Mouse (Mus musculus) liver, embryonic 11.5 days (tissue): ENCODE data around the gene Rasa4. TPM values are rescaled to one million over a fixed set of nuclear protein-coding genes. Genes with fewer than 3 reads are reported as not detected.

Source experiments
- ATAC-seq: fragments of 200-750 bp; cut with Nextera tagmentation; replicated peaks from 2 replicates; pipeline ENCODE4 v1.8.0; 2017; ENCODE audit warnings: moderate number of reproducible peaks, mild to moderate bottlenecking, moderate TSS enrichment, moderate library complexity; ENCODE audit not compliant: low FRiP score
- DNase-seq: peaks from one replicate; pipeline ENCODE4 v3.0.0-alpha.2; 2017; ENCODE audit warnings: low spot score
- H3K27ac ChIP-seq: fragments of 300-500 bp; sonication (generic); 2 replicates; pipeline ENCODE4 v1.5.1; 2014; ENCODE audit warnings: mild to moderate bottlenecking, low read depth, low read length, control low read depth
- H3K27me3 ChIP-seq: fragments of 300-500 bp; sonication (generic); replicated peaks from 2 replicates; pipeline ENCODE4 v1.6.1; 2014; ENCODE audit warnings: low read length, mixed read lengths; ENCODE audit not compliant: control insufficient read depth, insufficient read depth
- H3K36me3 ChIP-seq: fragments of 300-500 bp; sonication (generic); 2 replicates; pipeline ENCODE4 v1.6.1; 2014; ENCODE audit warnings: mild to moderate bottlenecking, low read length, moderate library complexity, mixed read lengths; ENCODE audit not compliant: control insufficient read depth, insufficient read depth
- H3K4me1 ChIP-seq: fragments of 300-500 bp; sonication (generic); replicated peaks from 2 replicates; pipeline ENCODE4 v1.6.1; 2014; ENCODE audit warnings: low read length, mixed read lengths; ENCODE audit not compliant: control insufficient read depth, insufficient read depth
- H3K4me2 ChIP-seq: fragments of 300-500 bp; sonication (generic); 2 replicates; pipeline ENCODE4 v1.6.1; 2014; ENCODE audit warnings: mild to moderate bottlenecking, control low read depth, moderate library complexity
- H3K4me3 ChIP-seq: fragments of 300-500 bp; sonication (generic); 2 replicates; pipeline ENCODE4 v1.5.1; 2014; ENCODE audit warnings: low read depth, low read length, control low read depth
- H3K9ac ChIP-seq: fragments of 300-500 bp; sonication (generic); 2 replicates; pipeline ENCODE4 v1.6.1; 2014; ENCODE audit warnings: low read depth, low read length, control low read depth
- H3K9me3 ChIP-seq: fragments of 300-500 bp; sonication (generic); 2 replicates; pipeline ENCODE4 v1.6.1; 2016; ENCODE audit warnings: low read length, inconsistent platforms, mixed read lengths; ENCODE audit not compliant: control insufficient read depth
- WGBS: fragments of 180-500 bp; shearing (Covaris S2); extraction: QIAGEN DNeasy Blood & Tissue Kit; methylation state at CpG from one replicate; pipeline ENCODE4 v1.1.7; 2014; 5-methylcytosine and 5-hydroxymethylcytosine counted together
- polyA plus RNA-seq: library from polyadenylated mRNA; unstranded; fragments of >200 nt; fragmentation: Nextera tagmentation; extraction: Ambion mirVana; gene quantifications from 2 replicates; pipeline ENCODE4 v1.2.1, GENCODE M21; 2014

The Rasa4 gene
- 1.7 TPM in 2 replicates for polyA plus RNA-seq

- no peak within 1 kb of the TSS for H3K27ac ChIP-seq
- H3K4me3 ChIP-seq: peak within 1 kb of the TSS; percentile 52
- H3K27me3 ChIP-seq: peaks cover 15% of the 10 kb centered on the region
- peaks cover 7% of the 10 kb centered on the region for H3K4me1 ChIP-seq
- H3K9ac ChIP-seq: peak within 1 kb of the TSS; percentile 20; the same call in 1 of the 2 replicates
- peak; percentile 96 for ATAC-seq
- H3K4me2 ChIP-seq: peak within 1 kb of the TSS; percentile 95
- no peaks in the 10 kb centered on the region for H3K9me3 ChIP-seq
- no peaks in the 10 kb centered on the region for H3K36me3 ChIP-seq
- DNase-seq: peak; percentile 89
- 0% methylated on average over 28 of the region's 28 CpGs for WGBS
Observed at GRCm38 (mm10) chr5:136083669-136084107, at the start of gene Rasa4. Gene Rasa4 (plus strand): TSS chr5:136083916.

DNA sequence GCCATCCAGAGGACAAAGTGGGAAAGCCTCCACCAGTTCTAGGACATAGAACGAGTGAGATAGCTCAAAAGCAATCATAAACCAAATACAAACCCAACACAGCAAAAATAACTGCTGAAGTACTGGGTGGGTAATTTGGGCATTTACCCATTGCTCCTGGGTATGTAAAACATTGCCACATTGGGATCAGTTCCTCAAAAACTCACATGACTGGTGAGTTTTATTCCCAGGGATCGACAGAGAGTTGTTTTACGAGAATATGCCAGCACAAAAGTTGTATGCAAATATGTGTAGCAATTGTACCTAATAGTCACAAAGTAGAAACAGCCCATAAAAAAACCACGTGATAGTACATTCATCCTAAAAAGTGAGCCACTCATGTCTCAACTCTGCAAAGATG lies 48.8 kb upstream of the Rasa4 start:
- WGBS: 77% methylated on average over 4 of the region's 4 CpGs
- H3K4me2 ChIP-seq: no peak overlapping the region
- H3K4me1 ChIP-seq: peaks cover 6% of the 10 kb centered on the region; the same call in 1 of the 2 replicates
- no peak overlapping the region for H3K9ac ChIP-seq
- H3K27me3 ChIP-seq: no peaks in the 10 kb centered on the region
- peaks cover 7% of the 10 kb centered on the region; the same call in 1 of the 2 replicates for H3K36me3 ChIP-seq
- H3K9me3 ChIP-seq: no peaks in the 10 kb centered on the region
- ATAC-seq (no peak), DNase-seq (no peak)
- no peak overlapping the region for H3K27ac ChIP-seq
- H3K4me3 ChIP-seq: no peak overlapping the region

- Histone ChIP-seq H3K9me3 (no peaks in the 10 kb centered on the region), H3K9ac (no peak overlapping the region), H3K27me3 (no peaks in the 10 kb centered on the region), H3K4me2 (no peak overlapping the region), H3K36me3 (peaks cover 7% of the 10 kb centered on the region; the same call in 1 of the 2 replicates), H3K4me3 (no peak overlapping the region), H3K4me1 (peaks cover 8% of the 10 kb centered on the region; the same call in 1 of the 2 replicates), H3K27ac (no peak overlapping the region)
- no peak for DNase-seq
- no peak for ATAC-seq
- WGBS: 52% methylated on average over 1 of the region's 1 CpGs
Observed at GRCm38 (mm10) chr5:136035285-136035684, 48.4 kb upstream of the Rasa4 start.

GRCm38 (mm10) chr5:136036667-136037066 lies 47.0 kb upstream of the Rasa4 start:
- Histone ChIP-seq H3K9me3 (no peaks in the 10 kb centered on the region), H3K9ac (no peak overlapping the region), H3K27ac (no peak overlapping the region), H3K36me3 (0 out of 2 replicates have a peak, but pooled peaks cover 3% of the 10 kb centered on the region), H3K4me3 (no peak overlapping the region), H3K4me1 (peaks cover 8% of the 10 kb centered on the region; the same call in 1 of the 2 replicates), H3K27me3 (no peaks in the 10 kb centered on the region), H3K4me2 (no peak overlapping the region)
- DNase-seq (no peak), ATAC-seq (no peak)
- 90% methylated on average over 1 of the region's 1 CpGs for WGBS

GRCm38 (mm10) chr5:136038258-136039214 lies 45.2 kb upstream of the Rasa4 start, which contains the start of gene Upk3b:
Gene Upk3b (plus strand): TSS chr5:136038496.
- H3K4me1 ChIP-seq: peaks cover 8% of the 10 kb centered on the region; the same call in 1 of the 2 replicates
- DNase-seq (no peak), ATAC-seq (no peak; the same call in 1 of the 2 replicates)
- 40% methylated on average over 17 of the region's 17 CpGs for WGBS
- no peak within 1 kb of the TSS for H3K4me3 ChIP-seq
- H3K27ac ChIP-seq: no peak within 1 kb of the TSS
- no peaks in the 10 kb centered on the region for H3K9me3 ChIP-seq
- H3K9ac ChIP-seq: no peak within 1 kb of the TSS
- H3K27me3 ChIP-seq: no peaks in the 10 kb centered on the region
- H3K36me3 ChIP-seq: no peaks in the 10 kb centered on the region
- no peak within 1 kb of the TSS for H3K4me2 ChIP-seq

GRCm38 (mm10) chr5:136040210-136040609 lies 43.5 kb upstream of the Rasa4 start:
- Histone ChIP-seq H3K36me3 (no peaks in the 10 kb centered on the region), H3K27me3 (no peaks in the 10 kb centered on the region), H3K9ac (no peak overlapping the region), H3K4me3 (no peak overlapping the region), H3K4me1 (peaks cover 8% of the 10 kb centered on the region; the same call in 1 of the 2 replicates), H3K27ac (no peak overlapping the region), H3K9me3 (no peaks in the 10 kb centered on the region), H3K4me2 (peak overlapping the region; percentile 38)
- WGBS: 28% methylated on average over 5 of the region's 5 CpGs
- DNase-seq (no peak), ATAC-seq (0 out of 2 replicates have a peak, but pooled peaks have one; percentile 24)

GRCm38 (mm10) chr5:136041260-136041659 lies 42.5 kb upstream of the Rasa4 start:
- Histone ChIP-seq H3K9ac (no peak overlapping the region), H3K9me3 (no peaks in the 10 kb centered on the region), H3K27ac (no peak overlapping the region), H3K36me3 (no peaks in the 10 kb centered on the region), H3K4me3 (no peak overlapping the region), H3K27me3 (no peaks in the 10 kb centered on the region), H3K4me2 (no peak overlapping the region), H3K4me1 (peaks cover 8% of the 10 kb centered on the region; the same call in 1 of the 2 replicates)
- WGBS: 31% methylated on average over 2 of the region's 2 CpGs
- ATAC-seq (no peak), DNase-seq (no peak)

DNA sequence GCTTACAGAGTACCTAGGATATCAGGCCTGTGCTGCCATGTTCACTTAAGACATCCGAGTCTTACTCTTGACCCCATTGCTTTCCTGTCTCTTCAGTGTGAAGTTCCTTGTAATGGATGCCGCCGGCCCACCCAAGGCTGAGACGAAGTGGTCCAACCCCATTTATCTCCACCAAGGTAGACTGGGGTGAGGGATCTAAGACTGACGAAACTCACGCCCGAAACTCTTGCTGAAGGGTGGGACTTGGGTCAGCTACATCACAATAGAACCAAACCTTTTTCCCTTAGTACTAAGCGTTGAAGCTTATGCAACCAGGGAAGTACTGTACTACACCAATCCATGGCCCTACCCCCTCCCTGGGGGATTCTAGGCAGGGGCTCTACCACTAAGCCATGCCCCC lies 42.0 kb upstream of the Rasa4 start:
- ATAC-seq (no peak), DNase-seq (no peak)
- H3K36me3 ChIP-seq: no peaks in the 10 kb centered on the region
- no peak overlapping the region for H3K4me3 ChIP-seq
- H3K9me3 ChIP-seq: no peaks in the 10 kb centered on the region
- H3K27me3 ChIP-seq: no peaks in the 10 kb centered on the region
- H3K4me1 ChIP-seq: peaks cover 8% of the 10 kb centered on the region; the same call in 1 of the 2 replicates
- WGBS: 87% methylated on average over 8 of the region's 8 CpGs
- no peak overlapping the region for H3K4me2 ChIP-seq
- H3K27ac ChIP-seq: no peak overlapping the region
- no peak overlapping the region for H3K9ac ChIP-seq
